Mouse (Mus musculus): ENCODE data around the gene Wrnip1.
"Not testable (repeated sequence)": the region's sequence is repeated elsewhere in the genome, so short reads cannot be mapped to it uniquely, and the experiment has no call there.

The Wrnip1 gene

GRCm38 (mm10) chr13:32852539-32852938 lies 50.7 kb downstream of the Wrnip1 start:
- DNase-seq, result no peak

DNA sequence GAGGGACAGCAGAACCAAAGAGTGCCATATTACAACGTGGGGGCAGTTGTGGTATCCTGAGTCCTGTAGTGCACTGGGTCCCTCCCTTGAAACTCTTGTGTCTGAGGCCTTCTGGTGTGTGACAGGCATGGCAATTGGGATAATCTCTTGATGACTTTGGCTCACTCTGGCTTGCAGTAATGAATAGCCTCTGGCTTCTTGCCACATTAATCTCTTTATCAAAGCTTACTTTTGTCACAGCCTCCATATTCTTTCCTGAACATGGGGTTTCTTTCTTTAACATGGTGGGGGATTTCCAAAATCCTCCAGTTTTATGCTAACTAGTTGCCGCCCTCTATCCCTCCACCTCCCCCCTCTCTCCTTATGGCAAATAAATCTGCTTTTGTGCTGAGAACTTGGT lies 51.2 kb downstream of the Wrnip1 start:
- no peak for DNase-seq

- DNase-seq, result no peak
Observed at GRCm38 (mm10) chr13:32860821-32861220, 59.0 kb downstream of the Wrnip1 start.

DNA sequence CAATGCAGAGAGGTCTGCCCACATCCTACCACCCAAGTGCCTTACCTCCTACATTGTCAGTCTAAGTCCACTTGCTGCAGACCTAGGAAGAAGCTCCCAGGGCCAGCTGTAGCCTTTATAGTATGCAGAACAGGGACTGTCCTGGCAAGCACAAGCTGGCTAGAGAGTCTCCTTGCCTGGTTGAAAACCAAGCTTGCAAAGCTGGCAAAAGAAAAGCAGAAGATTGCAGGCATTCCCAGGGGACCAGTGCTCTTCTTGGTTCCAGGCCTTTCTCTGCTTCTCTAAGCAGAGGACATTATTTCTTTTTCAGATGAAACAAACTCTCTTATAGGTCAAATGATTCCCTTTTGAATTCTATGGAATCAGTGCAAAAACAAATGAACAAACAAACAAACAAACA lies 61.6 kb downstream of the Wrnip1 start:
- no peak for DNase-seq

DNA sequence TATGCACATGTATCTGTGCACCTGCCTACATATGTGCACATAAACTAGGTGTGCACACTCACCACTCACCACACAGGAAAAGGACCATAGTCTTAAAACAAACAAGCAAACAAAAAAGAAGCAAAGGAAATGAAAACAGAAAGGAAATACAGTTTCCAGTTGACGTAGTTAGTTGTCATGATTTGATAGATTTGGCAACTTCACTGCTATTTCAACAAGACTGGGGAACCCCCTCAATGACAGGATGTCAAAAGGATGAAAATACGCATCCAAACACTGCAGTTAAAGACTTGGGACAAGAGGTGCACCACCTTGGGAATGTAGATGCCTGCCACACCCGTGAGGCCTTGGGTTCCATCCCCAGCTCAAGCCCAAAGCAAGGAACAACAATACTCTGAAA lies 62.7 kb downstream of the Wrnip1 start:
- not testable (repeated sequence) for DNase-seq

- no peak for DNase-seq
Observed at GRCm38 (mm10) chr13:32865591-32865990, 63.8 kb downstream of the Wrnip1 start.

- DNase-seq, result peak; percentile 72
Observed at GRCm38 (mm10) chr13:32866484-32866883, 64.6 kb downstream of the Wrnip1 start.

DNA sequence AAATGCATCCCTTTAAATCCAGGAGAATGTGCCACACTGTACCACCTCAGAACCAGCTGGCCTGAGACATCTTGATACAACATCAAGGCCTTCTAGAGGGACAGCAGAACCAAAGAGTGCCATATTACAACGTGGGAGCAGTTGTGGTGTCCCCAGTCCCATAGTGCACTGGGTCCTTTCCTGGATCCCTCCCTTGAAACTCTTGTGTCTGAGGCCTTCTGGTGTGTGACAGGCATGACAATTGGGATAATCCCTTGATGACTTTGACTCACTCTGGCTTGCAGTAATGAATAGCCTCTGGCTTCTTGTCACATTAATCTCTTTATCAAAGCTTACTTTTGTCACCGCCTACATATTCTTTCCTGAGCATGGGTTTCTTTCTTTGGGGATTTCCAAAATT lies 65.2 kb downstream of the Wrnip1 start:
- DNase-seq, result no peak

DNA sequence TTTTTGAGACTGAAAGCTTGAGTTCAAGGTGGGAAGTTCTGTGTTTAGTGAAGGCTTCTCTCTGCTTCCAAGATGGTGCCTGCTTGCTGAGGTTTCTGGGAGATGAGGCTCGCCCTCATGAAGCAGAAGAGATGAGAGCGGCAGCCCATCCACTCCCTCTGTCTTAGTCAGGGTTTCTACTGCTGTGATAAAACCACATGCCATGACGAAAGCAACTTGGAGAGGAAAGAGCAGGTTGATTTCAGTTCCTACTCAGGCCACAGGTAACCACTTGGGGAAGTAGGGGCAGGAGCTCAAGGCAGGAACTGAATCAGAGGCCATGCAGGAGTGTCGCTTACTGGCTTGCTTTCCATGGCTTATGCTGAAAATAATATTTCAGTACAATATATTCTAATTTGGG lies 66.4 kb downstream of the Wrnip1 start:
- not testable (repeated sequence) for DNase-seq

DNA sequence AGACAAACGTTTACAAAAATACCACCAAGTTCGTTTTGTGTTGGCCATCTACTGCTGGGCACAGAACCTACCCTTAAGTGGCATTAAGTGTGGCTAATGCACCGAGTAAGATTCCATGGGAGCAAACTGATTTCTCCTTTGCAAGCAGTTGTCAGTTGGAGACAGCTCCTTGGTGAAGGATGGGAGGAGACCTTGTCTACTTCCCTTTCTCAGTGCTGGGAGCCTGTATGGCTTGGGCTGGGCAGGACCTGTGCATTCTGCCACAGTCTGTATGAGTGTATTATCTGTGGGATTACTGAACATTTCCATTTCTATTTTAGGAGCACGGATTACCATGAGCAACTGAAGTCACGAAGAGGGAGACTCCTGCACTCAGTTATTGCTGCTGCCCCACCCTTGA lies 67.0 kb downstream of the Wrnip1 start:
- DNase-seq, result no peak

Data from kidney, postnatal 14 days (tissue).